Mouse (Mus musculus) megakaryocyte, adult 5-6 weeks (primary cell): ENCODE results near the gene Dynlt1b. TPM values are rescaled to one million over a fixed set of nuclear protein-coding genes. Genes with fewer than 3 reads are reported as not detected.
"Not testable (repeated sequence)": the region's sequence is repeated elsewhere in the genome, so short reads cannot be mapped to it uniquely, and the experiment has no call there.

ENCODE experiments used
- ATAC-seq: 2 replicates; pipeline ENCODE4 v1.8.0; 2016; ENCODE audit warnings: mild to moderate bottlenecking, inconsistent platforms; ENCODE audit not compliant: poor library complexity, severe bottlenecking
- total RNA-seq, 2 experiments: library from RNA; stranded (forward) in 1 of 2; stranded (reverse) in 1 of 2; fragments of 153-499, 151-499 nt in 1 of 2; fragments of 221-1000, 200-1000 nt in 1 of 2; gene quantifications; 2 replicates each; pipeline versions ENCODE4 v1.2.3 to v1.2.4; 2015 to 2017

Dynlt1b gene
- total RNA-seq, 2 experiments from 2014 or later: 199 to 204 TPM

- ATAC-seq: not testable (repeated sequence)
Observed at GRCm38 (mm10) chr17:6456614-6457402, 26.9 kb downstream of the Dynlt1b start.

- ATAC-seq: not testable (repeated sequence)
Observed at GRCm38 (mm10) chr17:6461083-6461595, 31.2 kb downstream of the Dynlt1b start.

- not testable (repeated sequence) for ATAC-seq
Observed at GRCm38 (mm10) chr17:6465735-6466134, 35.8 kb downstream of the Dynlt1b start.

DNA sequence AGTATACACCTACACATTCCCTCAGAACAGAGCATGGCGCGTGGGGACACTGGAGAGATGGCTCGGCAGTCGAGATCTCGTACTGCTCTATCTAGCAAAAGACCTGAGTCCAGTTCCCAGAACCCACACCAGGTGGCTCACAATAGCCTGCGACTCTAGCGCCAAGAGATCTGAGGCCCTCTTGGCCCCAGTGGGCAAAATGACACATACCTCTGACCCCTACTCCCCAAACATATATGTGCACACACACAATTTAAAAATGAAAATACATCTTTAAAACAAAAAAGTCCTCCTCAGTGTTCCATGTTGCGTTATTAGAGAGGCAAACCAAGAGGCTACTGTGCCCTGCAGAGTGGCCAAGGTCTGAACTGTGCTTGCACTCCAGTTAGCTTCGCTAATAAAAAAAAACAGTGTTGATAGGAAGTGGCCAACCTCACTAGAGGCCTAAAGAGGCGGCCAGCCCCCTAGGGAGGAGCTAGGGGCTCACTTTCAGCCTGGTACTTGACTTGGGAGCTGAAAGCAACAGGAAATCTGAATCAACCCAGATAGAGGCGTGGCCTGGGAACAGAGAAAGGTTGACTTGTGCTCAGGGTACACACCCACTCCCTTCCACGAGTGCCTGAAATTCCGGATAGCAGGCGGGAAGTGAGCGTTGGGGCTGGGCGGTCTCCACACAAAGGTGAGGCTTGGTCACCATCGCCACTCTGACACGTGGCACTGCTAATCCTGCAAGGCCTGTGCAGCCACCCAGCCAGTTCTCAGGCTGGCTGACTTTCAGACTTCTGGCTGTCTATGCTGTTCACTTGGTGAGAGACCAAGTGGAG lies 37.9 kb downstream of the Dynlt1b start:
- peak; percentile 74 for ATAC-seq

DNA sequence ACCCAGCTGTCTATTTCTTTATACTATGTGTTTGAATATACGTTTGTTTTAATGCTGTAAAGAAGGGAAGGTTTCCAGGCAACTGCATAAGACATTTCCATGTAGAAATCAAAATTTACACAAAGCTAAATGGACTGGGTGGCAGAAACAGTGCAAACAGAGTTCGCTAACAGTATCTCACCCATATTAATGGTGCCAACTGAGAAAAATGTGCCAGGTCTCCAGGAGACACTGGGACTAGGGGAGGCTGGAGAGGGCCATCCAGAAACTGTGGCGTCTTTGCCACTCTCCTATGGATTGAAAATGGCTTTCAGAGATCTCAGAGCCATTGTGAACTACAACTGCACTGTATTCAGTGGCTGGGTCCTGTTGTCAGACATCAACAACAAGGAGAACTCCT lies 40.1 kb downstream of the Dynlt1b start:
- ATAC-seq: not testable (repeated sequence)

- ATAC-seq: not testable (repeated sequence)
Observed at GRCm38 (mm10) chr17:6470671-6471070, 40.8 kb downstream of the Dynlt1b start.

DNA sequence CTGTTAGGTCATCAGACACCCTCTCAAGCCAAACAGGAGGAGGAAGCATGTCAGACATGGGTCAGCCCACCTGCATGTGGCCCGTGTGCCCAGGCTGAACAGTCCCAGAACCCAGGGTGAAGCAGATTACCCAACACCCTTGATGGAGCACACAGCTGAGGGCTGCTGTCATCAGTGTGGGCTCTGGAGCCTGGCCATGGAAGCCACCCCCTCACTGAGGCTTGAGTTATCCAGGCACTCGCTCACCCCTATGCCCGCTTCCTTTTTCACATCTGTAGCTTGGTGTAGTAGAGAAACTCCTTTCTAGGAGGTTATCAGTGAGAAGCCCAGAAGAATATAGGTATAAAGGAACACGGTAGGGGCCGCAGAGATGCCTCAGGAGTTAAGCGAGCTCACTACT lies 45.4 kb downstream of the Dynlt1b start:
- peak; percentile 34 for ATAC-seq

DNA sequence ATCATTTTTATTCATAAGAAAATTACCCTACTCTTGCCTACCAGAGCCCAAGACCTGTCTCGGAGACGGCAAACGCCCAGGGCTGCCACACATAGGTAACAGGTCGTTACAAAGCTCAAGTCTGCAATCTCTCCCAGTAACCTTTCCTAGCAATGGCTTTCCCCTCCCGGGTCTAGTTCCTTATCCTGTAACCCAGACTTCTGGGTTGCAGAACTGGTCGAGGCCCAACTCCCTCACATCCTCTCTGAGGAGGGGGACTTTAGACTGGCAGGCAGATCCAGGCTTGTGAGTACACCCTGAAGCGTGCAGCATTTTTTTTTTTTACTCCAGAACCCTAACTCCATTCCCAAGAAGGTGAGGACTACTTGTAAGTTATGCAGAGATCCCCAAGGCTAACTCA lies 46.0 kb downstream of the Dynlt1b start:
- not testable (repeated sequence) for ATAC-seq

DNA sequence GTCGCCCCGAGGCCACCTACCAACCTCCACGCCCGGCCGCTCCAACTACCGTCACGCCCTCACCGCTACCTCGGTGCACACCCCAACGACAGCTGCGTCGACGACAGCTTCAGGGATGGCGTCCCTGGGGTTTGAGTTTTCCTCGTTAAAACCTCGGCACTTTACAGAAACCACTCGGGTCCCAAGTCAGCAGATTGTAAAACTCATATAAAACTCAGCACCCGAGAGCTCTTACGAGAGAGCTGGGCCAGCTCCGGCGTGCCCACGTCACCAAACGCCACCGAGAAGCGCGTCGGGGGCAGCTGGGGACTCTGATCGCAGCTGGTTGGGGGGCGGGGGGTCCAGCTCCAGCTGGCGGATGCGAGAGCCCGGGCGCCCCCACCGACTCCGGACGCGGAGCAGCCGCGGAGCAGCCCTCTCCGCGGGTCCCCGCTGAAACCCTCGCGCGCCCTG lies 46.6 kb downstream of the Dynlt1b start:
- peak; percentile 65 for ATAC-seq

- ATAC-seq: peak; percentile 87
Observed at GRCm38 (mm10) chr17:6477026-6477425, 47.1 kb downstream of the Dynlt1b start.

DNA sequence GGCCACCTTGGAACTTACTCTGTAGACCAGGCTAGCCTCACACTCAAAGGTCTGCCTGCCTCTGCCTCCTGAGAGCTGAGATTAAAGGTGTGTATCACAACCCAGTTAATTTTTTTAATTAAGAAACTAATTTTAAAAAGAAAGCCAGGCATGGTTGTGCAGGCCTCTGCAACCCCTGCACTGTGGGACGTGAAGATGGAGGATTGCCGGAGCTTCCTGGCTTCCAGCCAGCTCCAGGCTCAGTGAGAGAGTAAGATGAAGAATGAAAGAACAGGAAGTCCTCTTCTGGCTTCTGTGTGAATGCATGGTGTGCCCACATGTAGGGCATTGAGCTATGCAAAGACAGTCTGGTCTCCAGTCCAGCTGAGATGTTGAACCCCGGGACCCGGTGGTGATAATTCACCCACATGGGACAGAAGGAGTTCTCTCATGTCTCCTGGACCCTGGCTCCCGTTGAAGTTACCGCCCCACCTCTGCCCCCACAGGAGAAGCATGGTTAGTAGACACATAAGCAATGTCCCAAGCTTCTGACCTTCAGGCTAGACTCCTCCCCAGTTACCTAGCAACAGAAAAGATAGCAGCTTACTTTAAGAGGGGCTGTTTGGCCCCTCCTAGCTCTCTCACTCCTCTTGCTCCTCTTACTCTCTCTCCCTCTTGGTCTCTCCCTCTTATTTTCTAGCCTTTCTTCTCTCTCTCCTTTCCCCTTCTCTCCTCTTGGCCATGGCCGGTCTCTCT lies 51.1 kb downstream of the Dynlt1b start:
- ATAC-seq: not testable (repeated sequence)

DNA sequence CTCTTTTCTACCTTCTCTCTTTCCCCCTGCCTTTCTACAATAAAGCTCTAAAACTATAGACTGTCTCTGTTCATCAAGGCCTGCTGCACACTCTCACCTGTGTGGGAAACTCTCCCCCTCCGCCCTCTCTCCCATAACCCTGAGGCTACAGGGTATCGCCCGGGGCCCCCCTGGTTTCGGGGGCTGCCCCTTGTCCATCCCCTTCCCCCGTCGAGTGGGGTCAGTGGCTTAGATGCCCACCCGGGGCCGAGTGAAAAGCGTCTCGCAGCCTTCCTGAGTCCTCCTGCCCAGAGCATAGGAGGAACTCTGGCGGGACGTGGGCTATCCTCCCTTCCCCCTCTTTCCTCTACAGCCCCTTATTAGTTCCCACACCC lies 51.7 kb downstream of the Dynlt1b start:
- not testable (repeated sequence) for ATAC-seq

GRCm38 (mm10) chr17:6482248-6482647 lies 52.3 kb downstream of the Dynlt1b start:
- ATAC-seq: not testable (repeated sequence)

Other genes starting within 250 kb of the Dynlt1b start
- gene Tmem181a, start 173.3 kb upstream of the Dynlt1b start, total RNA-seq (2015): 5.4 and 6.7 TPM in 2 replicates
- gene Tmem181a, start 173.3 kb upstream of the Dynlt1b start, total RNA-seq (2017): 6.7 and 7.4 TPM in 2 replicates
- gene Dynlt1a, start 112.6 kb upstream of the Dynlt1b start, total RNA-seq (2015): 12.5 and 16.6 TPM in 2 replicates
- 8.7 and 11.3 TPM in 2 replicates for gene Dynlt1a, start 112.6 kb upstream of the Dynlt1b start, total RNA-seq (2017)
- 4.7 and 11.7 TPM in 2 replicates for gene Dynlt1c, start 171.6 kb downstream of the Dynlt1b start, total RNA-seq (2015)
- 5.7 and 10.4 TPM in 2 replicates for gene Dynlt1c, start 171.6 kb downstream of the Dynlt1b start, total RNA-seq (2017)
- gene Dynlt1f, start 225.8 kb downstream of the Dynlt1b start, total RNA-seq (2015): 173 and 193 TPM in 2 replicates
- gene Dynlt1f, start 225.8 kb downstream of the Dynlt1b start, total RNA-seq (2017): 134 and 140 TPM in 2 replicates
- 5.4 and 7.3 TPM in 2 replicates for gene Sytl3, start 229.0 kb downstream of the Dynlt1b start, total RNA-seq (2015)
- gene Sytl3, start 229.0 kb downstream of the Dynlt1b start, total RNA-seq (2017): 5.7 and 7.4 TPM in 2 replicates